In genomic region chr2:49797444-49798143, GRCm38 (mm10) we compare ENCODE assay signal across 14 mouse cellular contexts. TPM values are rescaled to one million over a fixed set of nuclear protein-coding genes. Genes with fewer than 3 reads are reported as not detected.
DNase-seq lines count a peak whose midpoint lies in the region.
"Had no signal": no experiment of that assay in that cellular context is flagged by ENCODE, and none has a peak within 500 bp of the region (broad histone marks: within the 10 kb centered on the region; RNA-seq: fewer than 3 reads in every experiment).

No protein-coding gene starts in this region.

- no peak overlapping the region for H3K4me3 ChIP-seq in heart, embryonic 10.5 days
- H3K4me3 ChIP-seq: embryonic facial prominence, embryonic 15.5 days; stomach, embryonic 15.5 days had no signal

- no peaks in the 10 kb centered on the region for H3K36me3 ChIP-seq in heart, embryonic 10.5 days
- H3K36me3 ChIP-seq: embryonic facial prominence, embryonic 15.5 days; stomach, embryonic 15.5 days had no signal

- H3K4me1 ChIP-seq in heart, embryonic 10.5 days, result peaks cover 23% of the 10 kb centered on the region
- H3K4me1 ChIP-seq: stomach, embryonic 15.5 days had no signal

- H3K9me3 ChIP-seq in heart, embryonic 10.5 days, result no peaks in the 10 kb centered on the region
- H3K9me3 ChIP-seq: embryonic facial prominence, embryonic 15.5 days; stomach, embryonic 15.5 days had no signal

- DNase-seq in layer of hippocampus, adult 9-11 months, result peak; percentile 79
- DNase-seq in layer of hippocampus, postnatal 10 days (ENCODE audit: low spot score in 2 of 2), result no peak
- peak; percentile 13 for DNase-seq in NIH3T3 (ENCODE audit: low read depth)
- DNase-seq in heart, embryonic 10.5 days (ENCODE audit: low spot score), result peak; percentile 87
- peak; percentile 11 to 23 for DNase-seq in heart, postnatal 36 days
- DNase-seq in gastrocnemius, adult 18-20 months (ENCODE audit: low spot score), result no peak
- no peak for DNase-seq in right cerebral cortex, adult 2 months (ENCODE audit: low spot score in 2 of 2)
- no peak for DNase-seq in testis, postnatal 14 days (ENCODE audit: low spot score)
- DNase-seq: cerebellum, adult 11 months; kidney, postnatal 36 days had no signal

- no peaks in the 10 kb centered on the region for H3K27me3 ChIP-seq in heart, embryonic 10.5 days (ENCODE audit: insufficient read depth, poor library complexity, severe bottlenecking)
- H3K27me3 ChIP-seq: embryonic facial prominence, embryonic 15.5 days; stomach, embryonic 15.5 days had no signal

- peak overlapping the region; percentile 59 for H3K27ac ChIP-seq in heart, embryonic 10.5 days
- H3K27ac ChIP-seq: embryonic facial prominence, embryonic 15.5 days; macrophage; stomach, embryonic 15.5 days had no signal

- WGBS in heart, embryonic 10.5 days, result 30% methylated on average over 14 of the region's 14 CpGs

- intact Hi-C loops in heart, postnatal 36 days (cut with DNase I), result no loop called here

RNA-seq across cellular contexts. Expression of gene Lypd6b, which starts 10.1 kb away (rescaled TPM):
- total RNA-seq in layer of hippocampus, postnatal 10 days (2021), result 1 to 10 TPM; 8.0 to 8.4 TPM
- 2.0 TPM in 2 replicates for polyA plus RNA-seq in heart, embryonic 10.5 days (2016; fragmentation: Nextera tagmentation; extraction: Ambion mirVana)
- not detected for total RNA-seq in heart, postnatal 36 days (2021)
- not detected for total RNA-seq in gastrocnemius, adult 18-20 months (2021)
- total RNA-seq: liver, adult 2 months had no signal
- polyA plus RNA-seq: liver, adult 2 months; macrophage had no signal

Comparison
In these comparisons a context has a peak if more than half of its experiments do, and no peak if none do; other contexts are left out.
1. DNase-seq: peak in layer of hippocampus, adult 9-11 months (single experiment), NIH3T3 (single experiment), heart, embryonic 10.5 days (single experiment) and heart, postnatal 36 days (2 of 2); none in layer of hippocampus, postnatal 10 days (0 of 2), gastrocnemius, adult 18-20 months (single experiment), right cerebral cortex, adult 2 months (0 of 2) and testis, postnatal 14 days (single experiment).
2. RNA of gene Lypd6b, which starts 10.1 kb away (total RNA-seq): 8.0 to 8.4 TPM in layer of hippocampus, postnatal 10 days; not detected in gastrocnemius, adult 18-20 months and not detected in heart, postnatal 36 days; every median in the first group is over 4 times any median in the second.